Mouse (Mus musculus) heart, adult 2 months (tissue): ENCODE measurements around the gene Csnk1g2. TPM values are rescaled to one million over a fixed set of nuclear protein-coding genes. Genes with fewer than 3 reads are reported as not detected.

Source experiments
- DNase-seq, 2 experiments: peaks; one replicate each; pipeline ENCODE4 v3.0.0; 2021
- H3K27ac ChIP-seq: fragments of 200-600 bp; 2 replicates; pipeline ENCODE4 v1.8.1; 2022
- H3K27me3 ChIP-seq: fragments of 200-500 bp; 2 replicates; pipeline ENCODE4 v1.6.1; 2012; ENCODE audit warnings: mild to moderate bottlenecking, low read length, inconsistent platforms, mixed read lengths; ENCODE audit not compliant: control insufficient read depth, insufficient read depth
- H3K36me3 ChIP-seq: fragments of 200-500 bp; 2 replicates; pipeline ENCODE4 v1.6.1; 2012; ENCODE audit warnings: low read length, inconsistent platforms; ENCODE audit not compliant: control insufficient read depth, insufficient read depth
- H3K4me1 ChIP-seq: fragments of 200-500 bp; 2 replicates; pipeline ENCODE4 v1.6.1; 2011; ENCODE audit warnings: low read length; ENCODE audit not compliant: control insufficient read depth, insufficient read depth
- H3K4me3 ChIP-seq: fragments of 200-600 bp; 2 replicates; pipeline ENCODE4 v1.8.1; 2022
- H3K79me2 ChIP-seq: fragments of 200-500 bp; replicated peaks from 2 replicates; pipeline ENCODE4 v1.6.1; 2012; ENCODE audit warnings: mild to moderate bottlenecking, inconsistent platforms, low read length, moderate library complexity, mixed read lengths; ENCODE audit not compliant: control insufficient read depth, insufficient read depth
- H3K9ac ChIP-seq: fragments of 200-500 bp; 2 replicates; pipeline ENCODE4 v1.6.1; 2012; ENCODE audit warnings: low read depth, mild to moderate bottlenecking, control low read depth, inconsistent platforms, low read length, mixed read lengths
- CTCF ChIP-seq: fragments of 200-600 bp; IDR thresholded peaks from 2 replicates; pipeline ENCODE4 v1.8.1; 2022; ENCODE audit warnings: antibody characterized with exemption, mild to moderate bottlenecking, moderate library complexity
- EP300 ChIP-seq: fragments of 200-500 bp; IDR thresholded peaks from 2 replicates; pipeline ENCODE4 v1.6.1; 2011; ENCODE audit warnings: low read depth, low read length, control low read depth; ENCODE audit not compliant: insufficient read depth
- POLR2A ChIP-seq: fragments of 200-500 bp; IDR thresholded peaks from 2 replicates; pipeline ENCODE4 v1.6.1; 2011; ENCODE audit warnings: mild to moderate bottlenecking, low read depth, low read length, control low read depth; ENCODE audit not compliant: insufficient read depth
- WGBS: fragments of 180-500 bp; shearing (Covaris S2); methylation state at CpG from one replicate; pipeline ENCODE4 v1.1.7; 2018; 5-methylcytosine and 5-hydroxymethylcytosine counted together
- intact Hi-C: fragments of 180-260 bp; cut with DNase I; formaldehyde crosslinking; loops from one replicate; pipeline ENCODE4 v1.15.1; 2025
- polyA plus RNA-seq: library from polyadenylated mRNA; depleted of rRNA; stranded (reverse); fragments of >200 nt; gene quantifications from 2 replicates; pipeline ENCODE4 v1.2.3, GENCODE M21; 2012
- total RNA-seq, 2 experiments: library from RNA; stranded (reverse); gene quantifications; 2 replicates each; pipeline ENCODE4 v1.2.3; 2021

Csnk1g2 gene
- total and polyA plus RNA-seq, 3 experiments, result 117 to 130 (median 130) TPM

GRCm38 (mm10) chr10:80584642-80585552 is 37.7 kb upstream of the Csnk1g2 start:
- Histone ChIP-seq H3K4me1 (peaks cover 24% of the 10 kb centered on the region), H3K27me3 (no peaks in the 10 kb centered on the region), H3K4me3 (no peak overlapping the region), H3K9ac (no peak overlapping the region; the same call in 1 of the 2 replicates), H3K27ac (peak overlapping the region; percentile 84), H3K79me2 (peaks cover 5% of the 10 kb centered on the region; the same call in 1 of the 2 replicates), H3K36me3 (no peaks in the 10 kb centered on the region)
- WGBS, result 39% methylated on average over 12 of the region's 12 CpGs
- TF ChIP-seq CTCF (no peak), EP300 (no peak), POLR2A (no peak)
- peak in 1 of 2 experiments; percentile 23 for DNase-seq
- intact Hi-C loops, result no loop called here

- intact Hi-C loops, result no loop called here
- H3K4me3 ChIP-seq, result peak overlapping the region; percentile 37; the same call in 1 of the 2 replicates
- peak overlapping the region; percentile 84 for H3K27ac ChIP-seq
- TF ChIP-seq POLR2A (no peak), EP300 (no peak), CTCF (no peak)
- DNase-seq, result no peak
- H3K27me3 ChIP-seq, result no peaks in the 10 kb centered on the region
- 82% methylated on average over 8 of the region's 8 CpGs for WGBS
- H3K9ac ChIP-seq, result no peak overlapping the region
- H3K79me2 ChIP-seq, result peaks cover 5% of the 10 kb centered on the region; the same call in 1 of the 2 replicates
- H3K36me3 ChIP-seq, result no peaks in the 10 kb centered on the region
- peaks cover 25% of the 10 kb centered on the region for H3K4me1 ChIP-seq
Observed at GRCm38 (mm10) chr10:80585581-80585980, 37.1 kb upstream of the Csnk1g2 start.

GRCm38 (mm10) chr10:80586407-80587304 is 36.0 kb upstream of the Csnk1g2 start:
- Histone ChIP-seq H3K36me3 (no peaks in the 10 kb centered on the region), H3K27ac (peak overlapping the region; percentile 84), H3K27me3 (no peaks in the 10 kb centered on the region), H3K4me1 (peaks cover 25% of the 10 kb centered on the region), H3K4me3 (peak overlapping the region; percentile 37), H3K9ac (peak overlapping the region; percentile 67), H3K79me2 (peaks cover 5% of the 10 kb centered on the region; the same call in 1 of the 2 replicates)
- no peak for DNase-seq
- intact Hi-C loops, result no loop called here
- TF ChIP-seq POLR2A (no peak), EP300 (no peak), CTCF (no peak)
- 78% methylated on average over 50 of the region's 51 CpGs for WGBS

- peak overlapping the region; percentile 37 for H3K4me3 ChIP-seq
- peaks cover 5% of the 10 kb centered on the region; the same call in 1 of the 2 replicates for H3K79me2 ChIP-seq
- WGBS, result 34% methylated on average over 4 of the region's 4 CpGs
- DNase-seq, result peak; percentile 66 to 74
- H3K27ac ChIP-seq, result peak overlapping the region; percentile 84
- intact Hi-C loops, result no loop called here
- peak; percentile 89; the same call in 1 of the 2 replicates for TF ChIP-seq EP300
- TF ChIP-seq POLR2A, result peak; percentile 63
- no peak for TF ChIP-seq CTCF
- H3K36me3 ChIP-seq, result no peaks in the 10 kb centered on the region
- H3K27me3 ChIP-seq, result no peaks in the 10 kb centered on the region
- H3K9ac ChIP-seq, result no peak overlapping the region
- peaks cover 25% of the 10 kb centered on the region for H3K4me1 ChIP-seq
Observed at GRCm38 (mm10) chr10:80587305-80587657, 35.4 kb upstream of the Csnk1g2 start.

GRCm38 (mm10) chr10:80589127-80589878 is 33.3 kb upstream of the Csnk1g2 start:
- WGBS, result 5% methylated on average over 12 of the region's 12 CpGs
- peak overlapping the region; percentile 89 for H3K9ac ChIP-seq
- peak; percentile 21 to 39 for DNase-seq
- peaks cover 5% of the 10 kb centered on the region; the same call in 1 of the 2 replicates for H3K79me2 ChIP-seq
- peak overlapping the region; percentile 84 for H3K27ac ChIP-seq
- H3K4me1 ChIP-seq, result peaks cover 21% of the 10 kb centered on the region
- peak overlapping the region; percentile 81 for H3K4me3 ChIP-seq
- no peak for TF ChIP-seq POLR2A
- TF ChIP-seq EP300, result no peak
- TF ChIP-seq CTCF, result no peak
- intact Hi-C loops, result no loop called here
- no peaks in the 10 kb centered on the region for H3K27me3 ChIP-seq
- no peaks in the 10 kb centered on the region for H3K36me3 ChIP-seq
